Mouse (Mus musculus) cerebellum, adult 2 months (tissue): Measurements from ENCODE around the gene Gstm4. TPM values are rescaled to one million over a fixed set of nuclear protein-coding genes. Genes with fewer than 3 reads are reported as not detected.

Experiments used
- DNase-seq, 2 experiments: peaks; one replicate each; pipeline ENCODE4 v3.0.0; 2021
- H3K27ac ChIP-seq: fragments of 200-500 bp; 2 replicates; pipeline ENCODE4 v1.5.1; 2012; ENCODE audit warnings: low read length, control low read depth, inconsistent platforms; ENCODE audit not compliant: insufficient read depth
- H3K27me3 ChIP-seq: fragments of 200-500 bp; 2 replicates; pipeline ENCODE4 v1.6.1; 2012; ENCODE audit warnings: inconsistent platforms, mild to moderate bottlenecking, low read length, moderate library complexity; ENCODE audit not compliant: control insufficient read depth, insufficient read depth
- H3K4me1 ChIP-seq: fragments of 200-500 bp; 2 replicates; pipeline ENCODE4 v1.6.1; 2011; ENCODE audit warnings: low read length; ENCODE audit not compliant: control insufficient read depth, insufficient read depth
- H3K4me3 ChIP-seq: fragments of 200-500 bp; replicated peaks from 2 replicates; pipeline ENCODE3; 2011; ENCODE audit warnings: mild to moderate bottlenecking, low read depth, low read length, control low read depth; ENCODE audit not compliant: insufficient read depth
- CTCF ChIP-seq: fragments of 200-500 bp; IDR thresholded peaks from 2 replicates; pipeline ENCODE4 v1.5.1; 2011; ENCODE audit warnings: low read depth, mild to moderate bottlenecking, control low read depth, low read length, moderate library complexity, borderline replicate concordance; ENCODE audit not compliant: insufficient read depth
- POLR2A ChIP-seq: fragments of 200-500 bp; IDR thresholded peaks from 2 replicates; pipeline ENCODE4 v1.6.1; 2011; ENCODE audit warnings: low read length, control low read depth, borderline replicate concordance; ENCODE audit not compliant: insufficient read depth
- WGBS: fragments of 180-500 bp; shearing (Covaris S2); methylation state at CpG from one replicate; pipeline ENCODE4 v1.1.7; 2018; 5-methylcytosine and 5-hydroxymethylcytosine counted together
- polyA plus RNA-seq: library from polyadenylated mRNA; depleted of rRNA; stranded (reverse); fragments of >200 nt; gene quantifications from 2 replicates; pipeline ENCODE4 v1.2.3, GENCODE M21; 2012; rRNA removed

Gene Gstm4
- polyA plus RNA-seq, result 11.3 and 11.8 TPM in 2 replicates

GRCm38 (mm10) chr3:108044394-108045140 is at the start of gene Gstm4:
Gene Gstm4, minus strand, starts transcription at chr3:108044894.
- H3K27me3 ChIP-seq, result no peaks in the 10 kb centered on the region
- no peak for TF ChIP-seq CTCF
- TF ChIP-seq POLR2A, result peak; percentile 79
- no peaks in the 10 kb centered on the region for H3K4me1 ChIP-seq
- WGBS, result 4% methylated on average over 29 of the region's 29 CpGs
- peak within 1 kb of the TSS; percentile 47 for H3K4me3 ChIP-seq
- H3K27ac ChIP-seq, result no peak within 1 kb of the TSS; the same call in 1 of the 2 replicates
- peak; percentile 87 to 88 for DNase-seq

- TF ChIP-seq POLR2A (no peak), CTCF (no peak)
- Histone ChIP-seq H3K4me3 (no peak overlapping the region), H3K27me3 (no peaks in the 10 kb centered on the region), H3K27ac (no peak overlapping the region), H3K4me1 (no peaks in the 10 kb centered on the region)
- WGBS, result 92% methylated on average over 1 of the region's 1 CpGs
- DNase-seq, result no peak
These were observed 49.5 kb upstream of the Gstm4 start for GRCm38 (mm10) chr3:108094146-108094545.

GRCm38 (mm10) chr3:108093306-108093705 is 48.6 kb upstream of the Gstm4 start:
- no peak for DNase-seq
- H3K4me3 ChIP-seq, result no peak overlapping the region
- 37% methylated on average over 6 of the region's 6 CpGs for WGBS
- no peak overlapping the region for H3K27ac ChIP-seq
- TF ChIP-seq POLR2A (no peak), CTCF (no peak)
- no peaks in the 10 kb centered on the region for H3K27me3 ChIP-seq
- H3K4me1 ChIP-seq, result no peaks in the 10 kb centered on the region

GRCm38 (mm10) chr3:108092536-108093115 is 47.9 kb upstream of the Gstm4 start, which contains the start of gene Gnat2:
Gene Gnat2, plus strand, starts transcription at chr3:108092789.
- DNase-seq, result no peak
- Histone ChIP-seq H3K27me3 (no peaks in the 10 kb centered on the region), H3K4me1 (no peaks in the 10 kb centered on the region), H3K4me3 (no peak within 1 kb of the TSS), H3K27ac (no peak within 1 kb of the TSS)
- 79% methylated on average over 15 of the region's 15 CpGs for WGBS
- TF ChIP-seq CTCF, result no peak
- TF ChIP-seq POLR2A, result no peak

GRCm38 (mm10) chr3:108092030-108092429 is 47.3 kb upstream of the Gstm4 start:
- H3K4me1 ChIP-seq, result no peaks in the 10 kb centered on the region
- WGBS, result 75% methylated on average over 6 of the region's 6 CpGs
- no peak overlapping the region for H3K4me3 ChIP-seq
- no peak overlapping the region for H3K27ac ChIP-seq
- H3K27me3 ChIP-seq, result no peaks in the 10 kb centered on the region
- TF ChIP-seq POLR2A (no peak), CTCF (no peak)
- no peak for DNase-seq

- DNase-seq, result no peak
- TF ChIP-seq CTCF, result no peak
- TF ChIP-seq POLR2A, result no peak
- 85% methylated on average over 2 of the region's 2 CpGs for WGBS
- Histone ChIP-seq H3K27ac (no peak overlapping the region), H3K27me3 (no peaks in the 10 kb centered on the region), H3K4me1 (no peaks in the 10 kb centered on the region), H3K4me3 (no peak overlapping the region)
These were observed 45.9 kb upstream of the Gstm4 start for GRCm38 (mm10) chr3:108090561-108090960.

GRCm38 (mm10) chr3:108089916-108090315 is 45.2 kb upstream of the Gstm4 start:
- no peak overlapping the region for H3K4me3 ChIP-seq
- no peak for TF ChIP-seq CTCF
- 45% methylated on average over 2 of the region's 2 CpGs for WGBS
- H3K4me1 ChIP-seq, result no peaks in the 10 kb centered on the region
- no peak overlapping the region for H3K27ac ChIP-seq
- DNase-seq, result no peak
- H3K27me3 ChIP-seq, result no peaks in the 10 kb centered on the region

- TF ChIP-seq POLR2A, result no peak
- TF ChIP-seq CTCF, result no peak
- Histone ChIP-seq H3K27me3 (no peaks in the 10 kb centered on the region), H3K27ac (no peak overlapping the region), H3K4me1 (peaks cover 2% of the 10 kb centered on the region), H3K4me3 (no peak overlapping the region)
- 49% methylated on average over 5 of the region's 5 CpGs for WGBS
- no peak for DNase-seq
These were observed 44.2 kb upstream of the Gstm4 start for GRCm38 (mm10) chr3:108088842-108089380.
